Mouse (Mus musculus) liver, adult 2 months (tissue): ENCODE data around the gene Zfp629.

Source experiments
- CTCF ChIP-seq: fragments of 200-500 bp; IDR thresholded peaks from 2 replicates; pipeline ENCODE4 v1.5.1; 2011; ENCODE audit warnings: low read depth, low read length, control low read depth
- POLR2A ChIP-seq: fragments of 200-500 bp; IDR thresholded peaks from 2 replicates; pipeline ENCODE4 v1.6.1; 2011; ENCODE audit warnings: low read length, control low read depth; ENCODE audit not compliant: insufficient read depth; ENCODE audit errors: extremely low read depth

DNA sequence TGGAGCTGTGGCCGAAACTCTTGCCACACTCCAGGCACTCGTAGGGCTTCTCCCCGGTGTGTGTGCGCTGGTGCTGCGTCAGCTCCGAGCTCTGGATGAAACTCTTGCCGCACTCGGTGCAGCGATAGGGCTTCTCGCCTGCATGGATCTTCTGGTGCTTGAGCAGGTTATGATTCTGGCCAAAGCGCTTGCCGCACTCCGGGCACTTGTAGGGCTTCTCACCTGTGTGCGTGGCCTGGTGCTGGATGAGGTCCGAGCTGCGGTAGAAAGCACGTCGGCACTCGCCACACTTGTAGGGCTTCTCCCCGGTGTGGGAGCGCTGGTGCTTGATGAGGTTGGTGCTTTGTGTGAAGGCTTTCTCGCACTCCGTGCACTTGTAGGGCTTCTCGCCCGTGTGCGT is 4.0 kb downstream of the Zfp629 start:
- TF ChIP-seq CTCF (no peak), POLR2A (no peak)
